Mouse (Mus musculus): ENCODE measurements around the gene Dot1l. TPM values are rescaled to one million over a fixed set of nuclear protein-coding genes. Genes with fewer than 3 reads are reported as not detected.
A peak's percentile ranks its signal among the peaks of the same experiment; 100 is the strongest.
"Not testable (repeated sequence)": the region's sequence is repeated elsewhere in the genome, so short reads cannot be mapped to it uniquely, and the experiment has no call there.

Dot1l gene
- polyA plus RNA-seq, 1 experiment from 2014 or later = 28.2 TPM

GRCm38 (mm10) chr10:80824827-80825226 is 69.8 kb downstream of the Dot1l start:
- Histone ChIP-seq H3K4me2 (peak overlapping the region; percentile 2; the same call in 1 of the 2 replicates), H3K4me1 (replicated peaks; ENCODE audit: control insufficient read depth, insufficient read depth, low read length) (peaks cover 32% of the 10 kb centered on the region), H3K9ac (ENCODE audit: low read depth, low read length) (no peak overlapping the region), H3K4me3 (ENCODE audit: low read depth, low read length) (no peak overlapping the region), H3K27me3 (replicated peaks; ENCODE audit: control insufficient read depth, insufficient read depth, low read length) (no peaks in the 10 kb centered on the region), H3K36me3 (ENCODE audit: control insufficient read depth, insufficient read depth, low read length) (peaks cover 11% of the 10 kb centered on the region), H3K9me3 (ENCODE audit: control insufficient read depth, low read length) (no peaks in the 10 kb centered on the region), H3K27ac (ENCODE audit: low read depth, low read length) (no peak overlapping the region)
- 56% methylated on average over 2 of the region's 2 CpGs for WGBS
- ATAC-seq (replicated peaks; ENCODE audit: low FRiP score) = no peak
- DNase-seq (ENCODE audit: low spot score) = no peak

GRCm38 (mm10) chr10:80826151-80827062 is 71.4 kb downstream of the Dot1l start, which contains the start of gene Oaz1:
TSS of gene Oaz1 (plus strand) at chr10:80826656.
- peak within 1 kb of the TSS; percentile 87 for H3K27ac ChIP-seq (ENCODE audit: low read depth, low read length)
- WGBS = under 1% methylated on average over 76 of the region's 82 CpGs
- no peaks in the 10 kb centered on the region for H3K9me3 ChIP-seq (ENCODE audit: control insufficient read depth, low read length)
- DNase-seq (ENCODE audit: low spot score) = peak; percentile 95
- H3K9ac ChIP-seq (ENCODE audit: low read depth, low read length) = peak within 1 kb of the TSS; percentile 85
- peak within 1 kb of the TSS; percentile 100 for H3K4me2 ChIP-seq
- H3K4me3 ChIP-seq (ENCODE audit: low read depth, low read length) = peak within 1 kb of the TSS; percentile 69
- peaks cover 46% of the 10 kb centered on the region for H3K4me1 ChIP-seq (replicated peaks; ENCODE audit: control insufficient read depth, insufficient read depth, low read length)
- ATAC-seq (replicated peaks; ENCODE audit: low FRiP score) = peak; percentile 93
- H3K27me3 ChIP-seq (replicated peaks; ENCODE audit: control insufficient read depth, insufficient read depth, low read length) = no peaks in the 10 kb centered on the region
- H3K36me3 ChIP-seq (ENCODE audit: control insufficient read depth, insufficient read depth, low read length) = peaks cover 12% of the 10 kb centered on the region

- H3K9ac ChIP-seq (ENCODE audit: low read depth, low read length) = peak overlapping the region; percentile 85
- H3K36me3 ChIP-seq (ENCODE audit: control insufficient read depth, insufficient read depth, low read length) = peaks cover 12% of the 10 kb centered on the region
- H3K4me2 ChIP-seq = peak overlapping the region; percentile 100
- H3K27ac ChIP-seq (ENCODE audit: low read depth, low read length) = peak overlapping the region; percentile 87
- DNase-seq (ENCODE audit: low spot score) = no peak
- no peaks in the 10 kb centered on the region for H3K9me3 ChIP-seq (ENCODE audit: control insufficient read depth, low read length)
- H3K4me3 ChIP-seq (ENCODE audit: low read depth, low read length) = peak overlapping the region; percentile 69
- H3K27me3 ChIP-seq (replicated peaks; ENCODE audit: control insufficient read depth, insufficient read depth, low read length) = peaks cover under 1% of the 10 kb centered on the region; the same call in 1 of the 2 replicates
- peaks cover 50% of the 10 kb centered on the region for H3K4me1 ChIP-seq (replicated peaks; ENCODE audit: control insufficient read depth, insufficient read depth, low read length)
- no peak for ATAC-seq (replicated peaks; ENCODE audit: low FRiP score)
- 7% methylated on average over 28 of the region's 29 CpGs for WGBS
Observed at GRCm38 (mm10) chr10:80827063-80827869, 72.3 kb downstream of the Dot1l start.

- ATAC-seq (replicated peaks; ENCODE audit: low FRiP score) (no peak), DNase-seq (ENCODE audit: low spot score) (no peak)
- Histone ChIP-seq H3K9me3 (ENCODE audit: control insufficient read depth, low read length) (no peaks in the 10 kb centered on the region), H3K9ac (ENCODE audit: low read depth, low read length) (peak overlapping the region; percentile 85), H3K27ac (ENCODE audit: low read depth, low read length) (no peak overlapping the region), H3K4me3 (ENCODE audit: low read depth, low read length) (peak overlapping the region; percentile 69), H3K4me1 (replicated peaks; ENCODE audit: control insufficient read depth, insufficient read depth, low read length) (peaks cover 50% of the 10 kb centered on the region), H3K27me3 (replicated peaks; ENCODE audit: control insufficient read depth, insufficient read depth, low read length) (peaks cover 4% of the 10 kb centered on the region), H3K36me3 (ENCODE audit: control insufficient read depth, insufficient read depth, low read length) (peaks cover 12% of the 10 kb centered on the region), H3K4me2 (peak overlapping the region; percentile 100)
- 75% methylated on average over 10 of the region's 10 CpGs for WGBS
Observed at GRCm38 (mm10) chr10:80827870-80828420, 72.9 kb downstream of the Dot1l start.

- Histone ChIP-seq H3K4me2 (peak overlapping the region; percentile 100), H3K4me1 (replicated peaks; ENCODE audit: control insufficient read depth, insufficient read depth, low read length) (peaks cover 50% of the 10 kb centered on the region), H3K36me3 (ENCODE audit: control insufficient read depth, insufficient read depth, low read length) (peaks cover 12% of the 10 kb centered on the region), H3K4me3 (ENCODE audit: low read depth, low read length) (peak overlapping the region; percentile 69), H3K27me3 (replicated peaks; ENCODE audit: control insufficient read depth, insufficient read depth, low read length) (peaks cover 11% of the 10 kb centered on the region)
- not testable (repeated sequence) for H3K9ac ChIP-seq (ENCODE audit: low read depth, low read length); H3K9me3 ChIP-seq (ENCODE audit: control insufficient read depth, low read length); H3K27ac ChIP-seq (ENCODE audit: low read depth, low read length); DNase-seq (ENCODE audit: low spot score); ATAC-seq (replicated peaks; ENCODE audit: low FRiP score)
- 82% methylated on average over 8 of the region's 9 CpGs for WGBS
Observed at GRCm38 (mm10) chr10:80828587-80828986, 73.6 kb downstream of the Dot1l start.

GRCm38 (mm10) chr10:80829359-80830278 is 74.6 kb downstream of the Dot1l start:
- 55% methylated on average over 1 of the region's 1 CpGs for WGBS
- H3K27ac ChIP-seq (ENCODE audit: low read depth, low read length) = peak overlapping the region; percentile 38
- ATAC-seq (replicated peaks; ENCODE audit: low FRiP score) (no peak), DNase-seq (ENCODE audit: low spot score) (no peak)
- peaks cover 40% of the 10 kb centered on the region for H3K4me1 ChIP-seq (replicated peaks; ENCODE audit: control insufficient read depth, insufficient read depth, low read length)
- no peaks in the 10 kb centered on the region for H3K9me3 ChIP-seq (ENCODE audit: control insufficient read depth, low read length)
- peaks cover 21% of the 10 kb centered on the region for H3K27me3 ChIP-seq (replicated peaks; ENCODE audit: control insufficient read depth, insufficient read depth, low read length)
- peak overlapping the region; percentile 20 for H3K4me2 ChIP-seq
- H3K9ac ChIP-seq (ENCODE audit: low read depth, low read length) = no peak overlapping the region
- H3K36me3 ChIP-seq (ENCODE audit: control insufficient read depth, insufficient read depth, low read length) = peaks cover 12% of the 10 kb centered on the region
- H3K4me3 ChIP-seq (ENCODE audit: low read depth, low read length) = peak overlapping the region; percentile 20; the same call in 1 of the 2 replicates

GRCm38 (mm10) chr10:80831136-80831535 is 76.1 kb downstream of the Dot1l start:
- Histone ChIP-seq H3K4me1 (replicated peaks; ENCODE audit: control insufficient read depth, insufficient read depth, low read length) (peaks cover 40% of the 10 kb centered on the region), H3K9me3 (ENCODE audit: control insufficient read depth, low read length) (no peaks in the 10 kb centered on the region), H3K9ac (ENCODE audit: low read depth, low read length) (no peak overlapping the region), H3K4me3 (ENCODE audit: low read depth, low read length) (no peak overlapping the region), H3K4me2 (peak overlapping the region; percentile 30), H3K36me3 (ENCODE audit: control insufficient read depth, insufficient read depth, low read length) (peaks cover 12% of the 10 kb centered on the region), H3K27ac (ENCODE audit: low read depth, low read length) (peak overlapping the region; percentile 52), H3K27me3 (replicated peaks; ENCODE audit: control insufficient read depth, insufficient read depth, low read length) (peaks cover 36% of the 10 kb centered on the region)
- 3% methylated on average over 9 of the region's 9 CpGs for WGBS
- DNase-seq (ENCODE audit: low spot score) = peak; percentile 63
- ATAC-seq (replicated peaks; ENCODE audit: low FRiP score) = peak; percentile 16; the same call in 1 of the 2 replicates
